Mouse (Mus musculus): ENCODE measurements at regions not wholly inside any gene's neighbourhood (a gene's known extent, or its start where the extent isn't known, plus 50 kb on each side); places are given as distances from the start of the nearest gene placed in this dataset.

GRCm38 (mm10) chr10:108033317-108033795, 121.4 kb upstream of the Otogl start:
- no peak for DNase-seq (ENCODE audit: low read depth)

GRCm38 (mm10) chr10:108027506-108027905, 115.6 kb upstream of the Otogl start:
- no peak for DNase-seq (ENCODE audit: low read depth)
- TF ChIP-seq POLR2A (IDR thresholded peaks at IDR 0.05; ENCODE audit: borderline replicate concordance, extremely low read depth, insufficient read depth, insufficient read length, poor library complexity, severe bottlenecking) = no peak
- TF ChIP-seq CTCF (IDR thresholded peaks at IDR 0.05; ENCODE audit: borderline replicate concordance, extremely low read depth, insufficient read depth, insufficient read length) = no peak

More at GRCm38 (mm10) chr10:108033317-108033795, 121.4 kb upstream of the Otogl start:
- TF ChIP-seq POLR2A (IDR thresholded peaks at IDR 0.05; ENCODE audit: borderline replicate concordance, extremely low read depth, insufficient read depth, insufficient read length, poor library complexity, severe bottlenecking) = no peak
- TF ChIP-seq CTCF (IDR thresholded peaks at IDR 0.05; ENCODE audit: borderline replicate concordance, extremely low read depth, insufficient read depth, insufficient read length) = no peak

- TF ChIP-seq POLR2A (IDR thresholded peaks at IDR 0.05; ENCODE audit: borderline replicate concordance, extremely low read depth, insufficient read depth, insufficient read length, poor library complexity, severe bottlenecking) (no peak), CTCF (IDR thresholded peaks at IDR 0.05; ENCODE audit: borderline replicate concordance, extremely low read depth, insufficient read depth, insufficient read length) (no peak)
Measured at GRCm38 (mm10) chr10:108024227-108024626, 112.3 kb upstream of the Otogl start.

GRCm38 (mm10) chr10:108016552-108016951, 104.6 kb upstream of the Otogl start:
- no peak for DNase-seq (ENCODE audit: low read depth)
- TF ChIP-seq CTCF (IDR thresholded peaks at IDR 0.05; ENCODE audit: borderline replicate concordance, extremely low read depth, insufficient read depth, insufficient read length) (no peak), POLR2A (IDR thresholded peaks at IDR 0.05; ENCODE audit: borderline replicate concordance, extremely low read depth, insufficient read depth, insufficient read length, poor library complexity, severe bottlenecking) (no peak)

More at GRCm38 (mm10) chr10:108024227-108024626, 112.3 kb upstream of the Otogl start:
- no peak for DNase-seq (ENCODE audit: low read depth)

- peak; percentile 18 for DNase-seq (ENCODE audit: low read depth)
- TF ChIP-seq POLR2A (IDR thresholded peaks at IDR 0.05; ENCODE audit: borderline replicate concordance, extremely low read depth, insufficient read depth, insufficient read length, poor library complexity, severe bottlenecking) (no peak), CTCF (IDR thresholded peaks at IDR 0.05; ENCODE audit: borderline replicate concordance, extremely low read depth, insufficient read depth, insufficient read length) (no peak)
Measured at GRCm38 (mm10) chr10:107994836-107995585, 83.1 kb upstream of the Otogl start.

GRCm38 (mm10) chr10:107992621-107993020, 80.7 kb upstream of the Otogl start:
- no peak for DNase-seq (ENCODE audit: low read depth)
- TF ChIP-seq CTCF (IDR thresholded peaks at IDR 0.05; ENCODE audit: borderline replicate concordance, extremely low read depth, insufficient read depth, insufficient read length) (no peak), POLR2A (IDR thresholded peaks at IDR 0.05; ENCODE audit: borderline replicate concordance, extremely low read depth, insufficient read depth, insufficient read length, poor library complexity, severe bottlenecking) (no peak)

- no peak for DNase-seq (ENCODE audit: low read depth)
- TF ChIP-seq CTCF (IDR thresholded peaks at IDR 0.05; ENCODE audit: borderline replicate concordance, extremely low read depth, insufficient read depth, insufficient read length) = no peak
- no peak for TF ChIP-seq POLR2A (IDR thresholded peaks at IDR 0.05; ENCODE audit: borderline replicate concordance, extremely low read depth, insufficient read depth, insufficient read length, poor library complexity, severe bottlenecking)
Measured at GRCm38 (mm10) chr10:107990557-107990956, 78.6 kb upstream of the Otogl start.

GRCm38 (mm10) chr10:107989913-107990312, 78.0 kb upstream of the Otogl start:
- no peak for TF ChIP-seq POLR2A (IDR thresholded peaks at IDR 0.05; ENCODE audit: borderline replicate concordance, extremely low read depth, insufficient read depth, insufficient read length, poor library complexity, severe bottlenecking)
- no peak for TF ChIP-seq CTCF (IDR thresholded peaks at IDR 0.05; ENCODE audit: borderline replicate concordance, extremely low read depth, insufficient read depth, insufficient read length)
- DNase-seq (ENCODE audit: low read depth) = no peak

GRCm38 (mm10) chr10:107982632-107983031, 70.7 kb upstream of the Otogl start:
- peak; percentile 51 for DNase-seq (ENCODE audit: low read depth)
- TF ChIP-seq POLR2A (IDR thresholded peaks at IDR 0.05; ENCODE audit: borderline replicate concordance, extremely low read depth, insufficient read depth, insufficient read length, poor library complexity, severe bottlenecking) = no peak
- TF ChIP-seq CTCF (IDR thresholded peaks at IDR 0.05; ENCODE audit: borderline replicate concordance, extremely low read depth, insufficient read depth, insufficient read length) = no peak

- DNase-seq (ENCODE audit: low read depth) = no peak
- no peak for TF ChIP-seq POLR2A (IDR thresholded peaks at IDR 0.05; ENCODE audit: borderline replicate concordance, extremely low read depth, insufficient read depth, insufficient read length, poor library complexity, severe bottlenecking)
- TF ChIP-seq CTCF (IDR thresholded peaks at IDR 0.05; ENCODE audit: borderline replicate concordance, extremely low read depth, insufficient read depth, insufficient read length) = no peak
Measured at GRCm38 (mm10) chr10:107982082-107982481, 70.1 kb upstream of the Otogl start.

GRCm38 (mm10) chr10:107976392-107976965, 64.5 kb upstream of the Otogl start:
- TF ChIP-seq CTCF (IDR thresholded peaks at IDR 0.05; ENCODE audit: borderline replicate concordance, extremely low read depth, insufficient read depth, insufficient read length) = no peak
- TF ChIP-seq POLR2A (IDR thresholded peaks at IDR 0.05; ENCODE audit: borderline replicate concordance, extremely low read depth, insufficient read depth, insufficient read length, poor library complexity, severe bottlenecking) = no peak
- DNase-seq (ENCODE audit: low read depth) = no peak

Measured in brain, embryonic 14.5 days (tissue).